Mouse (Mus musculus) G1E (cell line): ENCODE results near the gene Olfr285. TPM values are rescaled to one million over a fixed set of nuclear protein-coding genes. Genes with fewer than 3 reads are reported as not detected.

Experiments
- ATAC-seq: 2 replicates; pipeline ENCODE4 v1.8.0; 2016; ENCODE audit warnings: mild to moderate bottlenecking; ENCODE audit not compliant: insufficient number of reproducible peaks, poor library complexity, low FRiP score, severe bottlenecking; ENCODE audit errors: extremely low read depth
- DNase-seq: peaks from one replicate; pipeline ENCODE4 v3.0.0; 2012; ENCODE audit warnings: low spot score
- H3K27me3 ChIP-seq: 2 replicates; pipeline ENCODE4 v1.6.1; 2012; ENCODE audit warnings: mild to moderate bottlenecking, low read length, inconsistent platforms; ENCODE audit not compliant: insufficient read depth
- H3K36me3 ChIP-seq: replicated peaks from 2 replicates; pipeline ENCODE3; 2012; ENCODE audit warnings: mild to moderate bottlenecking, inconsistent platforms
- H3K4me1 ChIP-seq: 2 replicates; pipeline ENCODE4 v1.6.1; 2012; ENCODE audit warnings: low read depth, low read length, inconsistent platforms, mixed read lengths; ENCODE audit not compliant: insufficient read depth
- H3K4me3 ChIP-seq: 2 replicates; pipeline ENCODE4 v1.5.1; 2012; ENCODE audit warnings: low read depth, mild to moderate bottlenecking, inconsistent platforms, low read length, moderate library complexity, mixed read lengths
- H3K9me3 ChIP-seq: replicated peaks from 2 replicates; pipeline ENCODE4 v1.6.1; 2012; ENCODE audit warnings: inconsistent platforms
- CTCF ChIP-seq: IDR thresholded peaks from 2 replicates; pipeline ENCODE4 v1.5.1; 2012; ENCODE audit warnings: low read depth, low read length, inconsistent platforms, mixed read lengths
- GATA1 ChIP-seq: IDR thresholded peaks from 2 replicates; pipeline ENCODE4 v1.6.1; 2012; ENCODE audit warnings: borderline replicate concordance, low read length, inconsistent platforms, mixed read lengths
- GATA2 ChIP-seq: IDR thresholded peaks from 2 replicates; pipeline ENCODE4 v1.6.1; 2012; ENCODE audit warnings: low read depth, low read length, inconsistent platforms, borderline replicate concordance
- POLR2AphosphoS5 ChIP-seq: IDR thresholded peaks from 2 replicates; pipeline ENCODE4 v1.6.1; 2012; ENCODE audit warnings: low read depth, low read length, inconsistent platforms; ENCODE audit not compliant: insufficient replicate concordance
- TAL1 ChIP-seq: conservative IDR thresholded peaks from 2 replicates; pipeline ENCODE4 v1.6.1; 2012; ENCODE audit warnings: low read depth, low read length, inconsistent platforms, mixed read lengths
- polyA plus RNA-seq: library from polyadenylated mRNA; stranded (reverse); fragments of >175 nt; gene quantifications from 2 replicates; pipeline ENCODE4 v1.2.3, GENCODE M21; 2012
- total RNA-seq, 2 experiments: library from RNA; stranded (forward) in 1 of 2; stranded (reverse) in 1 of 2; fragments of 200-1000 nt in 1 of 2; fragments of >200 nt in 1 of 2; fragmentation: Nextera tagmentation in 1 of 2; gene quantifications; 2 replicates each; pipeline ENCODE4 v1.2.3; 2014 to 2017

Olfr285 gene
- total RNA-seq (2014; fragmentation: Nextera tagmentation) (not detected in 2 replicates), total RNA-seq (2017) (0.05 and 0.06 TPM in 2 replicates), polyA plus RNA-seq (not detected in 2 replicates)

- no peak for ATAC-seq
- H3K9me3 ChIP-seq = 0 out of 2 replicates have a peak, but pooled peaks cover 4% of the 10 kb centered on the region
- no peaks in the 10 kb centered on the region; the same call in 1 of the 2 replicates for H3K27me3 ChIP-seq
- DNase-seq = no peak
- H3K36me3 ChIP-seq = no peaks in the 10 kb centered on the region
- H3K4me1 ChIP-seq = no peaks in the 10 kb centered on the region
- TF ChIP-seq GATA1 (no peak), TAL1 (no peak), POLR2AphosphoS5 (no peak), GATA2 (no peak), CTCF (no peak)
- no peak within 1 kb of the TSS for H3K4me3 ChIP-seq
Observed at GRCm38 (mm10) chr15:98317177-98317724, at the start of gene Olfr285. Olfr285 (minus strand) TSS chr15:98317353.

GRCm38 (mm10) chr15:98340887-98341286 is 23.7 kb upstream of the Olfr285 start, which contains the start of gene Olfr284:
Olfr284 (minus strand) TSS chr15:98340987.
- Histone ChIP-seq H3K36me3 (no peaks in the 10 kb centered on the region), H3K9me3 (no peaks in the 10 kb centered on the region), H3K27me3 (peaks cover 12% of the 10 kb centered on the region), H3K4me1 (no peaks in the 10 kb centered on the region), H3K4me3 (no peak within 1 kb of the TSS)
- no peak for DNase-seq
- no peak for ATAC-seq
- TF ChIP-seq TAL1 = no peak
- no peak for TF ChIP-seq CTCF
- TF ChIP-seq POLR2AphosphoS5 = no peak
- no peak for TF ChIP-seq GATA1
- no peak for TF ChIP-seq GATA2

GRCm38 (mm10) chr15:98315703-98316102 is 1.4 kb downstream of the Olfr285 start:
- no peak for DNase-seq
- Histone ChIP-seq H3K4me1 (no peaks in the 10 kb centered on the region), H3K4me3 (no peak overlapping the region), H3K27me3 (no peaks in the 10 kb centered on the region; the same call in 1 of the 2 replicates), H3K9me3 (no peaks in the 10 kb centered on the region), H3K36me3 (no peaks in the 10 kb centered on the region)
- no peak for TF ChIP-seq TAL1
- no peak for TF ChIP-seq GATA2
- TF ChIP-seq CTCF = peak; percentile 34; the same call in 1 of the 2 replicates
- no peak for ATAC-seq

GRCm38 (mm10) chr15:98295628-98296551 is 21.3 kb downstream of the Olfr285 start, which contains the start of gene Zfp641:
Zfp641 (minus strand) TSS chr15:98296161.
- no peak for TF ChIP-seq GATA1
- no peak for TF ChIP-seq POLR2AphosphoS5
- no peak for TF ChIP-seq GATA2
- no peak for TF ChIP-seq TAL1
- no peak for TF ChIP-seq CTCF
- ATAC-seq (no peak), DNase-seq (no peak)
- Histone ChIP-seq H3K4me1 (no peaks in the 10 kb centered on the region), H3K4me3 (no peak within 1 kb of the TSS), H3K9me3 (no peaks in the 10 kb centered on the region), H3K27me3 (no peaks in the 10 kb centered on the region; the same call in 1 of the 2 replicates), H3K36me3 (no peaks in the 10 kb centered on the region)

GRCm38 (mm10) chr15:98293651-98294050 is 23.5 kb downstream of the Olfr285 start:
- Histone ChIP-seq H3K4me3 (no peak overlapping the region), H3K9me3 (no peaks in the 10 kb centered on the region), H3K27me3 (no peaks in the 10 kb centered on the region; the same call in 1 of the 2 replicates), H3K36me3 (no peaks in the 10 kb centered on the region), H3K4me1 (no peaks in the 10 kb centered on the region)
- DNase-seq (no peak), ATAC-seq (no peak)
- no peak for TF ChIP-seq CTCF
- no peak for TF ChIP-seq GATA1
- no peak for TF ChIP-seq GATA2
- no peak for TF ChIP-seq TAL1
- no peak for TF ChIP-seq POLR2AphosphoS5

GRCm38 (mm10) chr15:98288566-98288965 is 28.6 kb downstream of the Olfr285 start:
- no peak for TF ChIP-seq TAL1
- TF ChIP-seq CTCF = no peak
- TF ChIP-seq GATA2 = no peak
- TF ChIP-seq POLR2AphosphoS5 = no peak
- no peak for TF ChIP-seq GATA1
- no peak for DNase-seq
- Histone ChIP-seq H3K27me3 (peaks cover 4% of the 10 kb centered on the region; the same call in 1 of the 2 replicates), H3K4me3 (no peak overlapping the region), H3K9me3 (no peaks in the 10 kb centered on the region), H3K36me3 (no peaks in the 10 kb centered on the region), H3K4me1 (no peaks in the 10 kb centered on the region; the same call in 1 of the 2 replicates)
- ATAC-seq = no peak
